In genomic region chr10:92333869-92334268, GRCm38 (mm10) we compare ENCODE assay signal across 12 mouse cellular contexts.
DNase-seq lines count a peak whose midpoint lies in the region; ATAC-seq and TF ChIP-seq lines count a peak whose summit lies in the region.
"Had no signal": no experiment of that assay in that cellular context is flagged by ENCODE, and none has a peak within 500 bp of the region (broad histone marks: within the 10 kb centered on the region; RNA-seq: fewer than 3 reads in every experiment).

No protein-coding gene starts in this region.

- H3K4me3 ChIP-seq in intestine, embryonic 14.5 days (ENCODE audit: low read depth, low read length), result no peak overlapping the region
- no peak overlapping the region for H3K4me3 ChIP-seq in intestine, postnatal 0 days (ENCODE audit: low read depth, low read length)
- H3K4me3 ChIP-seq in neural tube, embryonic 11.5 days (ENCODE audit: low read depth, low read length), result no peak overlapping the region
- H3K4me3 ChIP-seq in liver, postnatal 0 days (ENCODE audit: low read depth, low read length), result no peak overlapping the region
- H3K4me3 ChIP-seq: liver, embryonic 15.5 days had no signal

- peaks cover 8% of the 10 kb centered on the region; the same call in 1 of the 2 replicates for H3K4me1 ChIP-seq in intestine, embryonic 14.5 days (replicated peaks; ENCODE audit: control insufficient read depth, insufficient read depth, low read length)
- no peaks in the 10 kb centered on the region for H3K4me1 ChIP-seq in intestine, postnatal 0 days (replicated peaks; ENCODE audit: control insufficient read depth, insufficient read depth, low read length)
- H3K4me1 ChIP-seq in neural tube, embryonic 11.5 days (ENCODE audit: control insufficient read depth, insufficient read depth, low read length), result peaks cover 12% of the 10 kb centered on the region
- no peaks in the 10 kb centered on the region; the same call in 1 of the 2 replicates for H3K4me1 ChIP-seq in liver, postnatal 0 days (ENCODE audit: insufficient read depth)
- H3K4me1 ChIP-seq: liver, embryonic 15.5 days; megakaryocyte, embryonic 14.5 days had no signal

- 0 out of 2 replicates have a peak, but pooled peaks have one; percentile 27 for ATAC-seq in intestine, embryonic 14.5 days (replicated peaks; ENCODE audit: low FRiP score, low TSS enrichment, low read depth)
- ATAC-seq in intestine, postnatal 0 days, result no peak
- no peak for ATAC-seq in neural tube, embryonic 11.5 days (ENCODE audit: insufficient read depth, low FRiP score, low TSS enrichment)
- ATAC-seq in liver, postnatal 0 days, result no peak
- ATAC-seq in megakaryocyte progenitor cell, adult 5-6 weeks (replicated peaks; ENCODE audit: poor library complexity), result no peak

- no peak overlapping the region for H3K4me2 ChIP-seq in intestine, embryonic 14.5 days (ENCODE audit: low read length)
- H3K4me2 ChIP-seq in intestine, postnatal 0 days (replicated peaks; ENCODE audit: low read depth), result no peak overlapping the region
- no peak overlapping the region for H3K4me2 ChIP-seq in neural tube, embryonic 11.5 days (ENCODE audit: low read depth)
- H3K4me2 ChIP-seq in liver, postnatal 0 days (ENCODE audit: low read depth, low read length), result no peak overlapping the region
- H3K4me2 ChIP-seq: liver, embryonic 15.5 days had no signal

- no peak for TF ChIP-seq EP300 in liver, postnatal 0 days (IDR thresholded peaks at IDR 0.05; ENCODE audit: low read depth)

- H3K9ac ChIP-seq in intestine, embryonic 14.5 days (ENCODE audit: low read length), result no peak overlapping the region
- H3K9ac ChIP-seq in intestine, postnatal 0 days (ENCODE audit: low read depth, low read length), result no peak overlapping the region
- H3K9ac ChIP-seq in neural tube, embryonic 11.5 days (ENCODE audit: low read length), result no peak overlapping the region; the same call in 1 of the 2 replicates
- H3K9ac ChIP-seq in liver, postnatal 0 days (replicated peaks), result no peak overlapping the region
- H3K9ac ChIP-seq: liver, embryonic 15.5 days had no signal

- peak; percentile 60 for DNase-seq in intestine, embryonic 14.5 days (ENCODE audit: low spot score)
- no peak for DNase-seq in neural tube, embryonic 11.5 days (ENCODE audit: low spot score)
- DNase-seq in neural tube, embryonic 10.5 days (ENCODE audit: extremely low spot score, low spot score), result no peak
- peak; percentile 29 for DNase-seq in liver, postnatal 0 days
- DNase-seq in frontal cortex, adult 2 months (ENCODE audit: extremely low spot score in 1 of 2, low spot score in 1 of 2), result no peak
- DNase-seq in thymus, postnatal 14 days, result no peak
- DNase-seq: heart, adult 18-20 months; layer of hippocampus, postnatal 36 days had no signal

- H3K9me3 ChIP-seq in intestine, embryonic 14.5 days (ENCODE audit: control insufficient read depth, low read length), result no peaks in the 10 kb centered on the region
- H3K9me3 ChIP-seq in intestine, postnatal 0 days (ENCODE audit: control insufficient read depth), result no peaks in the 10 kb centered on the region
- no peaks in the 10 kb centered on the region for H3K9me3 ChIP-seq in neural tube, embryonic 11.5 days (ENCODE audit: control insufficient read depth, low read length)
- H3K9me3 ChIP-seq in liver, postnatal 0 days (ENCODE audit: low read length), result no peaks in the 10 kb centered on the region
- H3K9me3 ChIP-seq: liver, embryonic 15.5 days had no signal

- H3K27ac ChIP-seq in intestine, embryonic 14.5 days (ENCODE audit: low read depth), result no peak overlapping the region
- H3K27ac ChIP-seq in intestine, postnatal 0 days (ENCODE audit: low read depth, low read length), result no peak overlapping the region
- H3K27ac ChIP-seq in neural tube, embryonic 11.5 days (ENCODE audit: low read depth, low read length), result peak overlapping the region; percentile 51
- no peak overlapping the region for H3K27ac ChIP-seq in liver, postnatal 0 days (ENCODE audit: low read depth)
- H3K27ac ChIP-seq: liver, embryonic 15.5 days had no signal

- TF ChIP-seq CTCF in intestine, postnatal 0 days (IDR thresholded peaks at IDR 0.05; ENCODE audit: low read depth), result no peak
- no peak for TF ChIP-seq CTCF in liver, postnatal 0 days (IDR thresholded peaks at IDR 0.05; ENCODE audit: low read depth)

- WGBS in intestine, embryonic 14.5 days, result 38% methylated on average over 6 of the region's 6 CpGs
- WGBS in intestine, postnatal 0 days, result 23% methylated on average over 6 of the region's 6 CpGs
- WGBS in neural tube, embryonic 11.5 days, result 47% methylated on average over 6 of the region's 6 CpGs
- 30% methylated on average over 6 of the region's 6 CpGs for WGBS in liver, postnatal 0 days (ENCODE audit: insufficient replicate concordance)

- H3K36me3 ChIP-seq in intestine, embryonic 14.5 days (ENCODE audit: control insufficient read depth, insufficient read depth, low read length), result no peaks in the 10 kb centered on the region
- no peaks in the 10 kb centered on the region for H3K36me3 ChIP-seq in intestine, postnatal 0 days (ENCODE audit: control insufficient read depth, insufficient read depth)
- no peaks in the 10 kb centered on the region for H3K36me3 ChIP-seq in neural tube, embryonic 11.5 days (ENCODE audit: control insufficient read depth, insufficient read depth, low read length)
- H3K36me3 ChIP-seq in liver, postnatal 0 days (replicated peaks; ENCODE audit: insufficient read depth, low read length), result no peaks in the 10 kb centered on the region
- H3K36me3 ChIP-seq: liver, embryonic 15.5 days had no signal

- H3K27me3 ChIP-seq in intestine, embryonic 14.5 days (replicated peaks; ENCODE audit: control insufficient read depth, insufficient read depth, low read length), result no peaks in the 10 kb centered on the region
- H3K27me3 ChIP-seq in intestine, postnatal 0 days (replicated peaks; ENCODE audit: control insufficient read depth, insufficient read depth, low read length), result no peaks in the 10 kb centered on the region
- no peaks in the 10 kb centered on the region for H3K27me3 ChIP-seq in neural tube, embryonic 11.5 days (ENCODE audit: control insufficient read depth, insufficient read depth, low read length)
- H3K27me3 ChIP-seq in liver, postnatal 0 days (ENCODE audit: insufficient read depth, low read length), result no peaks in the 10 kb centered on the region
- H3K27me3 ChIP-seq: liver, embryonic 15.5 days; megakaryocyte, embryonic 14.5 days had no signal

Comparison
In these comparisons a context has a peak if more than half of its experiments do, and no peak if none do; other contexts are left out.
1. DNase-seq: peak in intestine, embryonic 14.5 days (single experiment) and liver, postnatal 0 days (single experiment); none in neural tube, embryonic 11.5 days (single experiment), neural tube, embryonic 10.5 days (single experiment), frontal cortex, adult 2 months (0 of 2) and thymus, postnatal 14 days (single experiment).